Mouse (Mus musculus) cerebellum, adult 11 months (tissue): ENCODE measurements at regions not wholly inside any gene's neighbourhood (a gene's known extent, or its start where the extent isn't known, plus 50 kb on each side); places are given as distances from the start of the nearest gene placed in this dataset.
"Not testable (repeated sequence)": the region's sequence is repeated elsewhere in the genome, so short reads cannot be mapped to it uniquely, and the experiment has no call there.

Source experiments
- DNase-seq: peaks from one replicate; pipeline ENCODE4 v3.0.0; 2022

- not testable (repeated sequence) for DNase-seq
Observed at GRCm38 (mm10) chr10:38704762-38705130, 116.8 kb downstream of the Rfpl4b start.

GRCm38 (mm10) chr10:38703954-38704761, 117.4 kb downstream of the Rfpl4b start:
- no peak for DNase-seq

- no peak for DNase-seq
Observed at GRCm38 (mm10) chr10:38677453-38677852, 144.1 kb downstream of the Rfpl4b start.

- peak; percentile 16 for DNase-seq
Observed at GRCm38 (mm10) chr10:38668610-38669009, 153.0 kb downstream of the Rfpl4b start.

GRCm38 (mm10) chr10:38667841-38668240, 153.7 kb downstream of the Rfpl4b start:
- DNase-seq = peak; percentile 5

- no peak for DNase-seq
Observed at GRCm38 (mm10) chr10:38635695-38636094, 185.9 kb downstream of the Rfpl4b start.

- no peak for DNase-seq
Observed at GRCm38 (mm10) chr10:38629907-38630505, 191.6 kb downstream of the Rfpl4b start.

- no peak for DNase-seq
Observed at GRCm38 (mm10) chr10:38623399-38623798, 198.2 kb downstream of the Rfpl4b start.

- DNase-seq = no peak
Observed at GRCm38 (mm10) chr10:38609606-38610510, 211.7 kb downstream of the Rfpl4b start.

- no peak for DNase-seq
Observed at GRCm38 (mm10) chr10:38586061-38586460, 235.5 kb downstream of the Rfpl4b start.

- DNase-seq = no peak
Observed at GRCm38 (mm10) chr10:38575726-38576125, 245.9 kb downstream of the Rfpl4b start.

- no peak for DNase-seq
Observed at GRCm38 (mm10) chr10:38573728-38574127, 247.9 kb downstream of the Rfpl4b start.

GRCm38 (mm10) chr10:38573146-38573545, 248.4 kb downstream of the Rfpl4b start:
- no peak for DNase-seq

- DNase-seq = no peak
Observed at GRCm38 (mm10) chr10:38567270-38567669, 254.3 kb downstream of the Rfpl4b start.

GRCm38 (mm10) chr10:38566361-38566760, 255.2 kb downstream of the Rfpl4b start:
- DNase-seq = no peak

GRCm38 (mm10) chr10:38555040-38555439, 266.5 kb downstream of the Rfpl4b start:
- DNase-seq = no peak

GRCm38 (mm10) chr10:38553688-38554680, 267.6 kb downstream of the Rfpl4b start:
- DNase-seq = no peak

- no peak for DNase-seq
Observed at GRCm38 (mm10) chr10:38553326-38553687, 268.3 kb downstream of the Rfpl4b start.

- DNase-seq = no peak
Observed at GRCm38 (mm10) chr10:38552350-38553076, 269.1 kb downstream of the Rfpl4b start.

- DNase-seq = no peak
Observed at GRCm38 (mm10) chr10:38540031-38540430, 281.5 kb downstream of the Rfpl4b start.

- DNase-seq = no peak
Observed at GRCm38 (mm10) chr10:38538766-38539165, 282.8 kb downstream of the Rfpl4b start.
